Mouse (Mus musculus): ENCODE measurements at regions not wholly inside any gene's neighbourhood (a gene's known extent, or its start where the extent isn't known, plus 50 kb on each side); places are given as distances from the start of the nearest gene placed in this dataset.

DNA sequence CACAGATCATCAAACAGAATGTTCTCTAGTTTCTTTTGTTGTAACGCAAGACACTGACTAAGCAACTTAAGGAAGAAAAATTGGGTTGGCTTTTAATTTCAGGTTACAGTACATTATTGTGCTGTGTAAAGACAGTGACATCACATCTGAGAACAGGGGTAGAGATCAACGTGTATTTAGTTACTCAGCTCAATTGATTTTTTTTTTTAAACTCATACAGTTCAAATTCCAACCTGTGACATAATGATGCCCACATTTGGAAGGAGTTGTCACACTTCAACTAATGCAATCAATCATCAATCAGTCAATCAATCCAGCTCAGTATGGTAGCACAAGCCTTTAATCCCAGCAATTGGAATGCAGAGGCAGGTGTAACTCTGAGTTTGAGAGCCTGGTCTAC, 221.0 kb upstream of the Fn1 start:
- Histone ChIP-seq H3K36me3 (ENCODE audit: control insufficient read depth, insufficient read depth) (no peaks in the 10 kb centered on the region), H3K9ac (replicated peaks; ENCODE audit: low read depth, low read length) (no peak overlapping the region), H3K27ac (ENCODE audit: low read length) (no peak overlapping the region), H3K27me3 (replicated peaks; ENCODE audit: control insufficient read depth, insufficient read depth, low read length) (no peaks in the 10 kb centered on the region), H3K4me2 (ENCODE audit: low read length) (no peak overlapping the region), H3K4me1 (replicated peaks; ENCODE audit: control insufficient read depth, insufficient read depth, low read length) (no peaks in the 10 kb centered on the region), H3K9me3 (ENCODE audit: control insufficient read depth, low read length) (no peaks in the 10 kb centered on the region; the same call in 1 of the 2 replicates), H3K4me3 (replicated peaks; ENCODE audit: low read length) (no peak overlapping the region)
- no peak for ATAC-seq
- 87% methylated on average over 2 of the region's 2 CpGs for WGBS

DNA sequence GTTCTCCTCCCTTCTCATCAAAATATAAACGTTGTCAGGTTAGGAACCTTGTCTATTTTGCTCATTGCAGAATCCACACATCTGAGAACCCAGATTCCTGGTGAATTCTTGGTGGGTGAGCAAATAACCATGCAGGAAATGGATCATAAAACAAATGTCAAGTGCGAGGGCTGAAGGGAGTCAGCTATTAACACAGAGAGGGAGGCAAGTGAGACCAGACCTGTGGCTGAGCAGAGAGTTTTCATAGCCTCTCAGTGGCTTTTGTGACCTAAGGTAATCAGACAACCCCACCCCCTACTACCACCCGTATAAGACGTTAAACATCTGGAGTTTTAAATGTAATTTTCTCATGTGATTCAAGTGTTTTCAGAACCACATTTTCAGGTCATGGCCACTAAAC, 212.7 kb upstream of the Fn1 start:
- Histone ChIP-seq H3K9ac (replicated peaks; ENCODE audit: low read depth, low read length) (no peak overlapping the region), H3K9me3 (ENCODE audit: control insufficient read depth, low read length) (peaks cover 3% of the 10 kb centered on the region; the same call in 1 of the 2 replicates), H3K4me2 (ENCODE audit: low read length) (no peak overlapping the region), H3K36me3 (ENCODE audit: control insufficient read depth, insufficient read depth) (no peaks in the 10 kb centered on the region), H3K4me3 (replicated peaks; ENCODE audit: low read length) (no peak overlapping the region), H3K27me3 (replicated peaks; ENCODE audit: control insufficient read depth, insufficient read depth, low read length) (no peaks in the 10 kb centered on the region), H3K4me1 (replicated peaks; ENCODE audit: control insufficient read depth, insufficient read depth, low read length) (no peaks in the 10 kb centered on the region), H3K27ac (ENCODE audit: low read length) (no peak overlapping the region)
- 73% methylated on average over 4 of the region's 4 CpGs for WGBS
- ATAC-seq = no peak

- ATAC-seq = no peak
- Histone ChIP-seq H3K9me3 (ENCODE audit: control insufficient read depth, low read length) (peaks cover 3% of the 10 kb centered on the region; the same call in 1 of the 2 replicates), H3K27me3 (replicated peaks; ENCODE audit: control insufficient read depth, insufficient read depth, low read length) (no peaks in the 10 kb centered on the region), H3K4me2 (ENCODE audit: low read length) (no peak overlapping the region), H3K36me3 (ENCODE audit: control insufficient read depth, insufficient read depth) (no peaks in the 10 kb centered on the region), H3K4me1 (replicated peaks; ENCODE audit: control insufficient read depth, insufficient read depth, low read length) (no peaks in the 10 kb centered on the region), H3K4me3 (replicated peaks; ENCODE audit: low read length) (no peak overlapping the region), H3K27ac (ENCODE audit: low read length) (no peak overlapping the region), H3K9ac (replicated peaks; ENCODE audit: low read depth, low read length) (no peak overlapping the region)
- WGBS = 65% methylated on average over 9 of the region's 9 CpGs
Observed at GRCm38 (mm10) chr1:71864749-71865148, 211.7 kb upstream of the Fn1 start.

DNA sequence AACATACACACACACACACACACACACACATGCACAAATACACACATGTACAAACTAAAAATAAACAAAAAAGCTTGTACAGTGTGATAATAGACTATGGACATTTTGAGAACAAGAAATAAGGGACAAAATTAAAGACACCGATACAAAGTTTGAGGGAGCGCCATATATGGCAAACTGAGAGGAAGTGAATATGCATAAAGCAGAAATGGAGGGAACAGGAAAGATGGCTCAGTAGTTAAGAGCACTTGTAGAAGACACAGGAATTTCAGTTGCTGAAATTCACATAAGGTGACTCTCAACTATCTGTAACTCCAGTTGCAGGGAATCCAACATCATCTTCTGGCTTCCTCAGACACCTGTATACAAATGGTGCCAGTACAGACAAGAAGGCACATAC, 200.2 kb upstream of the Fn1 start:
- Histone ChIP-seq H3K4me3 (replicated peaks; ENCODE audit: low read length) (no peak overlapping the region), H3K4me2 (ENCODE audit: low read length) (no peak overlapping the region), H3K36me3 (ENCODE audit: control insufficient read depth, insufficient read depth) (no peaks in the 10 kb centered on the region), H3K27me3 (replicated peaks; ENCODE audit: control insufficient read depth, insufficient read depth, low read length) (no peaks in the 10 kb centered on the region), H3K9me3 (ENCODE audit: control insufficient read depth, low read length) (no peaks in the 10 kb centered on the region), H3K27ac (ENCODE audit: low read length) (no peak overlapping the region), H3K9ac (replicated peaks; ENCODE audit: low read depth, low read length) (no peak overlapping the region), H3K4me1 (replicated peaks; ENCODE audit: control insufficient read depth, insufficient read depth, low read length) (no peaks in the 10 kb centered on the region)
- WGBS = 96% methylated on average over 2 of the region's 2 CpGs
- no peak for ATAC-seq

GRCm38 (mm10) chr1:71851268-71851667, 198.3 kb upstream of the Fn1 start:
- ATAC-seq = no peak

GRCm38 (mm10) chr1:71848656-71849055, 195.7 kb upstream of the Fn1 start:
- H3K9ac ChIP-seq (replicated peaks; ENCODE audit: low read depth, low read length) = no peak overlapping the region
- WGBS = 94% methylated on average over 5 of the region's 5 CpGs
- no peak for ATAC-seq
- H3K4me1 ChIP-seq (replicated peaks; ENCODE audit: control insufficient read depth, insufficient read depth, low read length) = no peaks in the 10 kb centered on the region
- H3K9me3 ChIP-seq (ENCODE audit: control insufficient read depth, low read length) = no peaks in the 10 kb centered on the region
- no peaks in the 10 kb centered on the region for H3K27me3 ChIP-seq (replicated peaks; ENCODE audit: control insufficient read depth, insufficient read depth, low read length)
- H3K27ac ChIP-seq (ENCODE audit: low read length) = no peak overlapping the region
- no peak overlapping the region for H3K4me3 ChIP-seq (replicated peaks; ENCODE audit: low read length)
- no peak overlapping the region for H3K4me2 ChIP-seq (ENCODE audit: low read length)
- no peaks in the 10 kb centered on the region for H3K36me3 ChIP-seq (ENCODE audit: control insufficient read depth, insufficient read depth)

More at GRCm38 (mm10) chr1:71851268-71851667, 198.3 kb upstream of the Fn1 start:
- WGBS = 82% methylated on average over 8 of the region's 8 CpGs
- no peaks in the 10 kb centered on the region for H3K4me1 ChIP-seq (replicated peaks; ENCODE audit: control insufficient read depth, insufficient read depth, low read length)
- no peaks in the 10 kb centered on the region for H3K36me3 ChIP-seq (ENCODE audit: control insufficient read depth, insufficient read depth)
- no peak overlapping the region for H3K9ac ChIP-seq (replicated peaks; ENCODE audit: low read depth, low read length)
- H3K27me3 ChIP-seq (replicated peaks; ENCODE audit: control insufficient read depth, insufficient read depth, low read length) = no peaks in the 10 kb centered on the region
- H3K9me3 ChIP-seq (ENCODE audit: control insufficient read depth, low read length) = no peaks in the 10 kb centered on the region
- no peak overlapping the region for H3K27ac ChIP-seq (ENCODE audit: low read length)
- H3K4me2 ChIP-seq (ENCODE audit: low read length) = no peak overlapping the region
- H3K4me3 ChIP-seq (replicated peaks; ENCODE audit: low read length) = no peak overlapping the region

DNA sequence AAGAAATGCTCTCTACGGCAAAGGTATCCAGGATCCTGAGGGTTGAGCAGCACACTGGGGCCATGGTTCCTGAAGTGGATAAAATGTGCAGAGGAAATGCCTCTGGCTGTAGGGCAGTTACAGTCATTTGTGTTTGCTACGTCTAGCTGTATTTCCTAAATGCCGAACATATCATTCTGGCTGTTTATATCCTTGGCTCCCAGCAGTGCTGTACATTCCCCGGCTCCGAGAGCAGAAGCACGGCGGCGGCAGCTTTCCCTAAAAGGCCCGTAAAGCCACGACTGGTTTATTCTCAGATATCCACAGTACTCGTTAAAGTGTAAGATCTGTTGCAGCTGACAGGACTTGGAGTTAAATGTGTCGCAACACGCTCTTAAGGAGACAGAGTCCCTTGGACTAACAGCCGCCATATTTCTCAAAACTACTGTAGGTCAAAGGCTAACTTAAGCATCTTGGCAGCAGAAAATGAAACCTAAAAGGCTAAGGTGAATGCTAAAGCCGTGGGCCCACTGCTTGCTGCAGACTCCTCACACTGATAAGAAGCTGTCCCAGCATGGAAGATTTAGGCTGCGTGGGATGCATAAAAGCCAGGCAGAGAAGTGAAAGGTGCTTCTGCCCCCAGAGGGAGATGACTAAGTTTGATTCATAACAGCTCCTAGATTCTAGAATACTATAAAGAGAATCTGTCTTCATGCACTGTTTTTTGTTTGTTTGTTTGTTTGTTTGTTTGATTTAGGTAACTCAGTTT, 192.1 kb upstream of the Fn1 start:
- Histone ChIP-seq H3K27ac (ENCODE audit: low read length) (no peak overlapping the region), H3K9ac (replicated peaks; ENCODE audit: low read depth, low read length) (no peak overlapping the region), H3K4me3 (replicated peaks; ENCODE audit: low read length) (no peak overlapping the region), H3K4me2 (ENCODE audit: low read length) (no peak overlapping the region), H3K27me3 (replicated peaks; ENCODE audit: control insufficient read depth, insufficient read depth, low read length) (no peaks in the 10 kb centered on the region), H3K4me1 (replicated peaks; ENCODE audit: control insufficient read depth, insufficient read depth, low read length) (no peaks in the 10 kb centered on the region), H3K36me3 (ENCODE audit: control insufficient read depth, insufficient read depth) (no peaks in the 10 kb centered on the region), H3K9me3 (ENCODE audit: control insufficient read depth, low read length) (no peaks in the 10 kb centered on the region)
- 76% methylated on average over 16 of the region's 16 CpGs for WGBS
- ATAC-seq = no peak

DNA sequence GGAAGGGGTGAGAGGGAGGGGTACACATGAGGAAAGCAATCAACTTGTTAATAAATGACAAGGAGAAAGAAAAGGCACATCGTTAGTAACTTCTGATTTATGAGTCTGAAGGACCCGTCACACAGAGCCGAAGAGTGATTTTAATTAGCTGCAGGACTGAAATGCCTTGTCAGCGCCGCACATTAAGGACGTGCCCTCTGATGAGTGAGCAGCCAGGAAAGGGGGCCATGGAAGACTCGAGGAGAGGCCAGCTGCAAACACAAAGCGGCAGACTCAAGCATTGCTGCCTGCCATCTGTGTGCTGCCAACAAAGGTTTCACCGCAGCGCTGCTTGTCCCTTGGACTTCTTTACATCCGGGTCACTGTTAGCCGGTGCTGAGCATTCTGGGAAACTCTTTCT, 184.8 kb upstream of the Fn1 start:
- H3K27me3 ChIP-seq (replicated peaks; ENCODE audit: control insufficient read depth, insufficient read depth, low read length) = no peaks in the 10 kb centered on the region
- H3K4me2 ChIP-seq (ENCODE audit: low read length) = peak overlapping the region; percentile 47
- H3K9me3 ChIP-seq (ENCODE audit: control insufficient read depth, low read length) = no peaks in the 10 kb centered on the region
- peak overlapping the region; percentile 27 for H3K4me3 ChIP-seq (replicated peaks; ENCODE audit: low read length)
- ATAC-seq = peak; percentile 91
- peaks cover 5% of the 10 kb centered on the region for H3K4me1 ChIP-seq (replicated peaks; ENCODE audit: control insufficient read depth, insufficient read depth, low read length)
- WGBS = 10% methylated on average over 12 of the region's 12 CpGs
- H3K36me3 ChIP-seq (ENCODE audit: control insufficient read depth, insufficient read depth) = no peaks in the 10 kb centered on the region
- peak overlapping the region; percentile 49 for H3K9ac ChIP-seq (replicated peaks; ENCODE audit: low read depth, low read length)
- H3K27ac ChIP-seq (ENCODE audit: low read length) = no peak overlapping the region; the same call in 1 of the 2 replicates

DNA sequence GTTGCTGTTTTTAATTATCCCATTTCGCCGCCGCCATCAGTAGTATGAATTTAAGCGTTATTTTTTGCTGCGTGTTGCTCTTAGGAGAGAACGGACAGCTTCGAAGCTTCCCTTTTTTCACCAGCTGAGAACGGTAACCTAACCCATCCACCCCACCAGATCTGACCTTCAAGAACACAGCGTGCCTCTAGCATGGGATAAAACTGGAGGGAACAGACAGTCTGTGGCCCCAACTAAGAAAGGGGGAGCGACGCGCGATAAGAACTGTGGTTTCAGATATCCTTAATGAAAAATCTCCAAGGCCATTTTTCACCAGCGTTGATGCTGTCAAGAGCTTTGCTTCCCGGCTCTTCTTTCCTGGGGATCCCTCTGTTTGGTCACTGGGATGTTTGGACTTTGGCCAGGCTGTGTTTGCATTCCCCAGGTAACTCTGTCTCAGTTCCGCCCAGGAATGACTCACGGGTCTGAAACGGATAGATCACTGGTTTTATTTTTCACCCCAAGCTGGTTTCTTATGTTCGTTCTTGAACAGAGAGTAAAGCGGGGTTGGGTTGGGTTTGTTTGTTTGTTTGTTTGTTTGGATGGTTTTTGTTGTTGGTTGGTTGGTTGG, 184.1 kb upstream of the Fn1 start:
- Histone ChIP-seq H3K9me3 (ENCODE audit: control insufficient read depth, low read length) (no peaks in the 10 kb centered on the region), H3K4me1 (replicated peaks; ENCODE audit: control insufficient read depth, insufficient read depth, low read length) (peaks cover 5% of the 10 kb centered on the region), H3K27ac (ENCODE audit: low read length) (no peak overlapping the region), H3K27me3 (replicated peaks; ENCODE audit: control insufficient read depth, insufficient read depth, low read length) (no peaks in the 10 kb centered on the region), H3K4me2 (ENCODE audit: low read length) (peak overlapping the region; percentile 47; the same call in 1 of the 2 replicates), H3K4me3 (replicated peaks; ENCODE audit: low read length) (no peak overlapping the region), H3K36me3 (ENCODE audit: control insufficient read depth, insufficient read depth) (no peaks in the 10 kb centered on the region), H3K9ac (replicated peaks; ENCODE audit: low read depth, low read length) (no peak overlapping the region)
- no peak for ATAC-seq
- 83% methylated on average over 20 of the region's 20 CpGs for WGBS

Measured in forebrain, embryonic 16.5 days (tissue).